Mouse (Mus musculus): ENCODE measurements around the gene Wfdc21.

Gene Wfdc21

GRCm38 (mm10) chr11:83753581-83754181 lies 6.9 kb downstream of the Wfdc21 start, which contains the start of gene Heatr6:
Heatr6 (plus strand) TSS chr11:83753696.
- in situ Hi-C loops (cut with MseI, MboI), result no loop called here

DNA sequence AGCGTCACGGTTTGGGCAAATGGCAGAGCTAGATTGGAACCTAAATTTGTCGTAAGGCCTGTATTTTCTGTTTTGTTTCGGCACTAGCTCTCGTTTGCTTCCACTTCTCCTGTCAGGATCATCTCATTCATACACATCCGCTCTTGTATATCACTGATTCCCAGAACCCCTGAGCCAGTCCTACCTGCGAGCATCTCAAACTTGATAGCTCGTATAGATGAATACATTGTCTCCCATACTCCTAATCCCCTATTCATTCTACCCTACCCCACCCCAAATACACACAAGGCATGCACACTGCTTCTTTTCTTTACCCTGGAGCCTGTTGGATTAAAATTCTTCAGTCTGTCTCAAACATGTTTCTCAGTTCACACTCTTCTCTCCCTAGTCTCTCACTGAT lies 7.5 kb downstream of the Wfdc21 start:
- in situ Hi-C loops (cut with MseI, MboI), result no loop called here

- in situ Hi-C loops (cut with MseI, MboI), result no loop called here
Observed at GRCm38 (mm10) chr11:83767306-83767705, 20.6 kb downstream of the Wfdc21 start.

GRCm38 (mm10) chr11:83768976-83769375 lies 22.2 kb downstream of the Wfdc21 start:
- in situ Hi-C loops (cut with MseI, MboI), result no loop called here

- in situ Hi-C loops (cut with MseI, MboI), result no loop called here
Observed at GRCm38 (mm10) chr11:83771014-83771413, 24.3 kb downstream of the Wfdc21 start.

- in situ Hi-C loops (cut with MseI, MboI), result no loop called here
Observed at GRCm38 (mm10) chr11:83772341-83772740, 25.6 kb downstream of the Wfdc21 start.

DNA sequence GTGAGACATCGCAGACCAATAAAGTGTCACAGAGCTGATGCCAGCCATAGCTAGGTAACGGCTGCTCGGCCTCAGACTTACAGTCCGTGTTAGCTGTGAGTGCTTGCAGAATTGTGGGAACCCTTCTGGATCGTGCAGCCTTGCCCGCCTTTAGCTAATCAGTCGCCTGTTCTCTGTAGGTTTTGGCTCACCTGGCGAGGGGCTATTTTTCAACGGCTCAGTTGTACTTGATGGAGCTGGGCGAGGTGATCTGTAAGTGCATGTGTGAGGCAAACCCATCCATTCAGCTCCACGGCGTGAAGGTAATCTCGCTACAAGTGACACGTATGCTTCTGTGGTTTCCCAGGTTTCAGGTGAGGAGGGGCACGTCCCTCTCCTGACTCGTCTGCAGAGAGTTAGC lies 27.0 kb downstream of the Wfdc21 start:
- in situ Hi-C loops (cut with MseI, MboI), result no loop called here

DNA sequence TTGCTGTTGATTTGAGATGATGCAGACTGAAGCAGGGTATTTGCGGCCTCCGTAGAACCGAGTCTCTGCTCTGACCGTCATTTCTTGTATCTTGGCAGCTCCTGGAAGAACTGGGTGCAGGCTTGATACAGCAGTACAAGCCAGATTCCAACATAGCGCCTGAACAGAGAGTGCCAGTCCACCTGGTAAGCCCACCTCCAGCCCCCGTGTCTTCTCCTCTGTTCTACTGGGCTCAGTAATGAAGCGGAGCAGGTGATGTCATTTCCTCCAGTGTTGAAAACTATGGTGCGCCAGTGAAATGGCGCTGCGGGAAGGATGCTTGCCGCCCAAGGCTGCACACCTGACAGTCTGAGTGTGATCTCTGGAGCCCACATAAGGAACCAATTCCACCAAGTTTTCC lies 27.6 kb downstream of the Wfdc21 start:
- in situ Hi-C loops (cut with MseI, MboI), result no loop called here

DNA sequence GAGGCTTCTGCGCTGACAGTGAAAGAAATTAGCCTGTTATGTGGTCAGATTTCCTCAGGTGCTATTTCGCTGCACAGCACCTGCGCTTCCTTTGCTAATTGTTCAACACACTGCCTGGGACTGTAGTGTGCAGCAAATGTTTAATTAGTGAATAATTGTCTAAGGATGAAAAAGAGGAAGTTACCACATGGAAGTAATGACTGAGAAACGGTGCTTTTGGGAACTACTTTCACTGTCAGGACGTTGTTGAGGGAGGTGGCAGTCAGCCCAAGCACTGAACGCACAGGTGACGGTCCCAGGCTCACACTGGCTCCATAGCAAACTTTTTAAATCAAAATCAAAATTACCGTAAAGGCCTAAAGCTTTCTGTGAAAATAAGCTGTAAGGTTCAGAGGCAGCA lies 30.1 kb downstream of the Wfdc21 start:
- in situ Hi-C loops (cut with MseI, MboI), result no loop called here

GRCm38 (mm10) chr11:83783931-83784600 lies 37.3 kb downstream of the Wfdc21 start:
- in situ Hi-C loops (cut with MseI, MboI), result no loop called here

GRCm38 (mm10) chr11:83784661-83785060 lies 37.9 kb downstream of the Wfdc21 start:
- in situ Hi-C loops (cut with MseI, MboI), result no loop called here

DNA sequence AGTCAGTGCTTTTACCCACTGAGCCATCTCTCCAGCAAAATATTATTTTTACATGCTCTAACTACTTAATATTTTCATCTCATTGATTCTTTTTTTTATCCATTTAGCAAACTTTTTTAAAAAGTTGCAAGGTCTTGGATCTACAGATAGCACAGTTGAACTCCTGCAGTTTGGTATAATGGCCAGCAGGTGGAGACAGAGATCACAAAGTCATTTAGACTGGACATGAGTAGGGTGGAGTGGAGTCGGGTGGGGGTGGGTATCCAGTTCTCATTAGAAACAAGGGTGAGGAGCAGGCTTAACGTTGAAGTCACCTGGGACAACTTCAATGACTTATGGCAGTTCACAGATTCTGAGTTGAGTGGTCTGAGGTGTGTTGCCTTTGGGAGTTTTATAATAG lies 38.6 kb downstream of the Wfdc21 start:
- in situ Hi-C loops (cut with MseI, MboI), result no loop called here

GRCm38 (mm10) chr11:83786835-83787234 lies 40.1 kb downstream of the Wfdc21 start:
- in situ Hi-C loops (cut with MseI, MboI), result no loop called here

GRCm38 (mm10) chr11:83787401-83788021 lies 40.8 kb downstream of the Wfdc21 start:
- in situ Hi-C loops (cut with MseI, MboI), result no loop called here

DNA sequence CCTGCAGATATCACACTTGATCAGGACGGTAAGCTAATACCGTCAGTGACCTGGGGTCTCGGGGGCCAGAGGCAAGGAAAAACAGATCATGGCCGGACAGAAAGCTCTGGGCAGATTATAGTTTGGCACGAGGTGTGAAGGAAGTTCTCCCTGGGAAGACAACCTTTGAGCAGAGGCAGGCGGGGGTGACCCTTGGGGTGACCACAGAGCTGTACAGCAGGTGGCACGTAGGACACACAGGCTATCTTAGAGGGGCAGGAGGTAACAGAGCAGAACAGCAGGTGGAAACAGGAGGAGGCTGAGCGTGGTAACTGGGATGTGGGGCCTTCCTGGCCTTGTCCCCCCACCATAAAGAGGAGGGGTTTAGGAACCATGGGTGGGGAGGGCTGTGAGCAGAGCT lies 41.6 kb downstream of the Wfdc21 start:
- in situ Hi-C loops (cut with MseI, MboI), result no loop called here

GRCm38 (mm10) chr11:83789259-83789658 lies 42.5 kb downstream of the Wfdc21 start:
- in situ Hi-C loops (cut with MseI, MboI), result no loop called here

DNA sequence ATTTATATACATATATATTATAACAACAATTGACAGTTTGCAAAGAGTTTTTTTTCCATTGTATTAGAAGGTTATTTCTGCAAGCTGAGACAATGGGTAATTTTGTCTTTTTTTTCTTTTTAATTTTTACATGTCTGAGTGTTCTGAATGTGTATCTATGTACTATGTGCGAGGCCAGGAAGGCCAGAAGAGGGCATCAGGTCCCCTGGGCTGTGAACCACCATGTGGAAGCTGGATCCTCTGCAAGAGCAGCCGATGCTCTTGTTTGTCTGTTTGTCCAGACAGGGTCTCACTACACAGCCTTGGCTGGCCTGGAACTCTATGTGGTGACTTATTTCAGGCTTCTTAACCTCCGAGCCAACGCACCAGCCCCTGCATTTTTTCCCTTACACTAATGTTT lies 44.4 kb downstream of the Wfdc21 start:
- in situ Hi-C loops (cut with MseI, MboI), result no loop called here

DNA sequence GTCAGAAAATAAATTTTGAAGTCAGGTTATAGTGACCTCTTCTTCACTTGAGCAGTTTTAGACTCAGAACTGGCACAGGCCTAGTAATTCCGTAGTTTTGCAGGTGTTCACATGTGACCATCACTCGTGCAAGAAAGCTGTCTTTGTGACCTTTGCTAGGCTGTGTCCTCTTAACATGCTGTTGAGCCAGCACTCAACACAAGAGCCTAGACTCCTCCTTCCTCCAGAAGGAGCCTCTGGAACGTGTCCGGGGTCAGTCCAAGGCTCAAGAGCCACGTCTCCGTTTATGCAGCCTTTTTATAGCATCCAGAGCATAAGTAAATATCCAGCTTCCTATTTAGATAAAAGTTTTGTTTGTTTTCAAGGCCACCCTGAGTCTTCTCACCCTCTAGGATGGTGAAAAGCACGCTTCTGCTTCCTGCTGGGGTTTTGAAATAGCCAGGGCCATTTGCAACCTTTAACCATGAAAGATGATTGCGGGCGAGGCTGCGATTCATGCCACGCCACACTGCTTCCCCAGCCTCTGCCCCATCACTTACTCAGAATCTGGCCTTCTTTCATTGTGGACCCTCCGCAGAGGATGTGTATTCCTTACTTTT lies 45.7 kb downstream of the Wfdc21 start:
- in situ Hi-C loops (cut with MseI, MboI), result no loop called here

GRCm38 (mm10) chr11:83793264-83793663 lies 46.5 kb downstream of the Wfdc21 start:
- in situ Hi-C loops (cut with MseI, MboI), result no loop called here

DNA sequence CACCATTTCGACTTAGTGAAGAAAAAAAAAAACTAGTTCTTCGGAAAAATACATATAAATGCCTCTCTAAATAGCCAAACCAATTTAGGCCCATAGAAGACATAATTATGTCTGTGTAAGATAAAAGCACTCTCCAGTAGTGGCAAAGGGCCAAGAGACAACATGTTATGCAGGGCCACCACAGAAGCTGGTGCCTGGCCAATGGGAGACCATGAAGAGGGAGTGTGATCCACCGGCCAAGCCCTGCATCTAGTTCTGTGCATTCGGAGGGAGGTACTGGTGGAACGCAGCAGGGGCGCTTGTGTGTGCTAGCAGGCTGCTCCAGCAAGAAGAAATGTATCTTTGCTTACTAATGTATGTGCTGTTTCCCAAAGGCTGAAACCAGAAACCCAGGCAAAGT lies 49.4 kb downstream of the Wfdc21 start:
- in situ Hi-C loops (cut with MseI, MboI), result no loop called here

- in situ Hi-C loops (cut with MseI, MboI), result no loop called here
Observed at GRCm38 (mm10) chr11:83796980-83797608, 50.4 kb downstream of the Wfdc21 start.

DNA sequence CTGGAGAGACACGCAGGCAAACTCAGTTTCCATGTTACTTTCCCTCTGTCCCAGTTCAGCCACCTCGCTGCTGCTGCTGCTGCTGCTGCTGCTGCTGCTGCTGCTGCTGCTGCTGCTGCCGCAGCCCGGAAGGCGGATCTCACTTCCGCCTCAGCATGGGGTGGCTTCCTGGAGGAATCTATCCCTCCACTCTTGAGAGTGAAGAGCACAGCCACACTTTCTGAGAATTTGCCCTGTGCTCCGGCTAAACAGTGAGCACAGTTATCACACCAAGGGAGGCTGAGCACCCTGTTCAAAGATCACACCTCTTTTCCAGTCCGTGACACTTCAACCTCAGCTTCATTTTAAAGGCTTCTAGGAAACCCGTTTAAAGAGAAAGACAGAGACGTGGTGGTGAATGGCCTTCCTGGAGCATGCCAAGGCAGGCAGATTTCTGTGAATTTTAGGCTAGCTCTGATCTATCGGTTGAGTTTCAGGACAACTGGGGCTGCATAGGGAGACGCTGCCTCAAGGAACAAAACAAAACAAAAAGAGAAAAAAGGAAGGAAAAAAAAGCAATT lies 53.2 kb downstream of the Wfdc21 start:
- in situ Hi-C loops (cut with MseI, MboI), result no loop called here
